ENCODE assay signal across 15 mouse cellular contexts in the genomic region with DNA sequence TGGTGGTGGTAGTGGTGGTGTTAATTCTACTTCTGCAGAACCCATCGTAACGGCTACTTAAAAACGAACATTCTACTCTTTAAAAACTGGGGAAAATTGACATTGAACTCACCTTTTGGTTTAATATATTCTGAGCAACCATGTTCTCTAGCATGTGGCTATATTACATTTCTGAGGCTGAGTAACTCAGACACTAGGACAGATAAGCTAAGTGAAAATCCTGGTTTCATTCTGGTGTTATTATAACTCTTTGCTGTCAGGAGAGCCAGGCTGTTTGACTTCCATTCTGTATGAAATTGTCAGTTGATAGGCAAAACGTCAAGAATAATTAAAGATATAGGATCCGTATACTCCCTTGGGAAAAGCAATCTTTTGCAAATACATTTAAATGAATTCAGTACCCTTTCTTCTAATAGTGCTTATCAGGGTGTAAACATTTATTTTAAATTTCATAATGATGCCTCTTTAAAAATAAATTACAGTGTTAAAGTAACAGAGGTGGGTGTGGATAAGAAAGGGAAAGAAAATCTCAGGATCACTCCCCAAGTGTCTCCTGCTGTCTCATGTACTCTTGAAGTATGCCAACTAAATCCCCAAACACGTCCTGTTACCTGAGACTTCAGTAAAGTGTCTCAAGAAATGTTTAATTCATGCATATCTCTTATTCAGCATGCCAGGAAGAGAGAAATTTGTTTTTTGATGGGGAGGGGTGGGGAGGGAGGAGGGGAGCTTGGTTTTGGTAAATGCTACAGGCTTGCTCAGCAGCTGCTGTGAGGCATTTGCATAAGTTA. TPM values are rescaled to one million over a fixed set of nuclear protein-coding genes. Genes with fewer than 3 reads are reported as not detected.
"Had no signal": no experiment of that assay in that cellular context is flagged by ENCODE, and none has a peak within 500 bp of the region (broad histone marks: within the 10 kb centered on the region; RNA-seq: fewer than 3 reads in every experiment).

No protein-coding gene starts in this region.

- H3K4me1 ChIP-seq: limb, embryonic 15.5 days; neural tube, embryonic 12.5 days had no signal

- H3K36me3 ChIP-seq: limb, embryonic 15.5 days; neural tube, embryonic 12.5 days had no signal

- H3K4me3 ChIP-seq: limb, embryonic 15.5 days; neural tube, embryonic 12.5 days had no signal

- H3K9me3 ChIP-seq: limb, embryonic 15.5 days; neural tube, embryonic 12.5 days had no signal

- H3K27ac ChIP-seq: kidney, postnatal 0 days; limb, embryonic 15.5 days; liver, embryonic 14.5 days; neural tube, embryonic 12.5 days; stomach, postnatal 0 days had no signal

- H3K9ac ChIP-seq: limb, embryonic 15.5 days; liver, embryonic 14.5 days; neural tube, embryonic 12.5 days had no signal

- H3K4me2 ChIP-seq: limb, embryonic 15.5 days; neural tube, embryonic 12.5 days had no signal

- DNase-seq: kidney, adult 11 months; kidney, adult 9 months; kidney, postnatal 36 days; layer of hippocampus, postnatal 36 days; lung, adult 18-20 months; thymus, adult 2 months; thymus, postnatal 36 days had no signal

- H3K27me3 ChIP-seq: limb, embryonic 15.5 days; neural tube, embryonic 12.5 days had no signal

RNA-seq across cellular contexts. Expression of gene Themis, which starts 18.9 kb away (rescaled TPM):
- total RNA-seq: layer of hippocampus, adult 18-20 months; layer of hippocampus, postnatal 36 days; left cerebral cortex, adult 8-10 months had no signal
- polyA plus RNA-seq: kidney, postnatal 0 days; limb, embryonic 11.5 days; limb, embryonic 15.5 days; neural tube, embryonic 12.5 days had no signal
